Mouse (Mus musculus) small intestine, adult 2 months (tissue): ENCODE data around the gene Tmem132d. TPM values are rescaled to one million over a fixed set of nuclear protein-coding genes. Genes with fewer than 3 reads are reported as not detected.

ENCODE experiments used
- H3K27ac ChIP-seq: fragments of 200-500 bp; 2 replicates; pipeline ENCODE4 v1.5.1; 2012; ENCODE audit warnings: low read depth, low read length, control low read depth, inconsistent platforms; ENCODE audit not compliant: insufficient read depth
- H3K27me3 ChIP-seq: fragments of 200-500 bp; 2 replicates; pipeline ENCODE4 v1.6.1; 2012; ENCODE audit warnings: mild to moderate bottlenecking, moderate library complexity, low read length, inconsistent platforms; ENCODE audit not compliant: control insufficient read depth, insufficient read depth
- H3K36me3 ChIP-seq: fragments of 200-500 bp; 2 replicates; pipeline ENCODE4 v1.6.1; 2012; ENCODE audit warnings: mild to moderate bottlenecking, low read length, control low read depth, inconsistent platforms; ENCODE audit not compliant: control insufficient read depth, insufficient read depth
- H3K4me1 ChIP-seq: fragments of 200-500 bp; 2 replicates; pipeline ENCODE4 v1.6.1; 2012; ENCODE audit warnings: low read length, inconsistent platforms, mixed read lengths; ENCODE audit not compliant: control insufficient read depth, insufficient read depth, insufficient read length
- H3K4me3 ChIP-seq: fragments of 200-500 bp; 2 replicates; pipeline ENCODE4 v1.5.1; 2012; ENCODE audit warnings: low read depth, mild to moderate bottlenecking, control low read depth, inconsistent platforms, low read length, moderate library complexity
- CTCF ChIP-seq: fragments of 200-500 bp; IDR thresholded peaks from 2 replicates; pipeline ENCODE4 v1.5.1; 2012; ENCODE audit warnings: low read depth, mild to moderate bottlenecking, control low read depth, inconsistent platforms, low read length, moderate library complexity, mixed read lengths; ENCODE audit not compliant: insufficient replicate concordance, insufficient read length; ENCODE audit errors: extremely low read depth
- POLR2A ChIP-seq: fragments of 200-500 bp; IDR thresholded peaks from 2 replicates; pipeline ENCODE4 v1.6.1; 2012; ENCODE audit warnings: low read depth, mild to moderate bottlenecking, control low read depth, inconsistent platforms, low read length, moderate library complexity
- WGBS: fragments of 180-500 bp; shearing (Covaris S2); methylation state at CpG from one replicate; pipeline ENCODE4 v1.1.7; 2018; 5-methylcytosine and 5-hydroxymethylcytosine counted together
- polyA plus RNA-seq: library from polyadenylated mRNA; depleted of rRNA; stranded (reverse); fragments of >200 nt; gene quantifications from 2 replicates; pipeline ENCODE4 v1.2.3, GENCODE M21; 2012

Tmem132d gene
- polyA plus RNA-seq, 1 experiment: 0.15 TPM

DNA sequence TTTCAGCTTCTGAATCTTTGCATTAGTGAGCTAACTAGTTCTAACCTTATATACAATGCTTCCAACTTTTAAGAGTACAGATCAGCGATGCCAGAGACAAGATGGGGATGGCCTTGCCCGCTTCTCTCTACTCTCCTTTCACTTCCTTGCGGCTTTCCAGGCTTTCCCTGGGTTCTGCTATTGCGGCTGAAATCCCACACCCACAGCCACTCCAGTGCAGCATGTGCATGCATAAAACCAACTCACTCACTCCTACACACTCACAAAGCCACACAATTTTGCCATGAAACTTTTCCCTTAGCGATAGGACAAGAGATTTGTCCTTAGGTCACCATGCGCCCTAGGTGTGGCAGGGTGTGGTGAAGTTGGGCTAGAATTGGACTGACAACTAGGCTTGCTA is 567.7 kb downstream of the Tmem132d start:
- Histone ChIP-seq H3K4me3 (no peak overlapping the region), H3K27ac (no peak overlapping the region), H3K36me3 (no peaks in the 10 kb centered on the region), H3K27me3 (no peaks in the 10 kb centered on the region), H3K4me1 (no peaks in the 10 kb centered on the region)
- no peak for TF ChIP-seq CTCF
- no peak for TF ChIP-seq POLR2A
- 81% methylated on average over 6 of the region's 6 CpGs for WGBS

DNA sequence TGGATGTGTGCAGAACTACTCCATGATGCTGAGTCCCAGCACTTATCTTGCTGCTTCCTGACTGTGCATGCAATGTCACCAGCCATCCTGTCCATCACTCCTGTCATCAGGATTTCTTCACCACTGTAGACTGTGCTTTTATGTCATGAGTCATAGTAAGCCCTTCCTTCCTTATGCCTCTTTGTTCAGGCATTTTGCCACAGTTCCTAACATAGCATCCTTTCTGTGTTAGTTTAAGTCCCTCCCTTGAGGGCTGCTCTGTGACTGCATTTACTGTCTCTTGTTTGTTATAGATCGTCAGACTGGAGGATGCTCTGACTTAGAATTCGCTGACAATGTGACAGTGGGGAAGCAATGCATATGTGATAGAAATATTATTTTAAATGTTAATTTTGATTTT is 573.2 kb downstream of the Tmem132d start:
- Histone ChIP-seq H3K4me3 (no peak overlapping the region), H3K27me3 (no peaks in the 10 kb centered on the region), H3K27ac (no peak overlapping the region), H3K4me1 (no peaks in the 10 kb centered on the region), H3K36me3 (no peaks in the 10 kb centered on the region)
- 68% methylated on average over 2 of the region's 2 CpGs for WGBS
- no peak for TF ChIP-seq POLR2A
- no peak for TF ChIP-seq CTCF

DNA sequence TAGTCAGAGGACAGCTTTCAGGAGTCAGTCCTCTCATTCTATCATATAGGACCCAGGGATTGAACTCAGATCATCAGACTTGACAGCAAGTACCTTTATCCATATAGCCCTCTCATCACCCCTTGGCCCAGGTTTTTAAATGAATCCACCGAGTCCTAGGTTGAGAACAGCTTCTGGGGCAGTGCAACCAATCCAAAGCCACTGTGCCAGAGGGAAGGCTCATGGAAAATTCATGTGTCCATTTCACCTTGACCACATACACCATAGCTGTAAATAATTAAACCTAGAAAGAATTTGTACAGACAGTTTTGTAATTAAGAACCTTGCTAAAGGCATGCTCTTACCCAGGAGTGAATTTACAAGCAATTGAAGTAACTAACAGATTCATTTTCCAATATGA is 580.6 kb downstream of the Tmem132d start:
- no peak overlapping the region for H3K27ac ChIP-seq
- TF ChIP-seq POLR2A (no peak), CTCF (no peak)
- H3K4me1 ChIP-seq: no peaks in the 10 kb centered on the region
- no peaks in the 10 kb centered on the region for H3K27me3 ChIP-seq
- 82% methylated on average over 1 of the region's 1 CpGs for WGBS
- no peaks in the 10 kb centered on the region for H3K36me3 ChIP-seq
- no peak overlapping the region for H3K4me3 ChIP-seq

DNA sequence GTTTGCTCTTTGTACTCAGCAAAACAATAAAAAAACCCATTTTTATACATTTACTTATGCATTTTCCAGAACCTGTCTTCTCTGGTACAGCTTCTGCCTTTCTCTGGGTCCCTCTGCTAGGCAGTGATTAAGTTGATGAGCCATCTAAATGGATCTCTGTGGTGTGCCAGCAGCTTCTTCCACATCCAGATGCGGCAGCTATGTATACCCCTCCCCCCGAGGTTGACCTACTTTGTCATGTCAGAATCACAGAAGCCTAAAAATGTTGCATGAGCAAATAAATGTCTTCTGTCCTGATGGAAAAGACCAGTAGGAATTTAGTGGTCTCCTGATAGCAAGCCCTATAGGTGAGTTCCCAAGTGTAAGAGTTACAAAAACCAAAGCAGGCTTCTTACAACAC is 601.1 kb downstream of the Tmem132d start:
- no peaks in the 10 kb centered on the region for H3K4me1 ChIP-seq
- 86% methylated on average over 2 of the region's 2 CpGs for WGBS
- H3K4me3 ChIP-seq: no peak overlapping the region
- H3K27ac ChIP-seq: no peak overlapping the region
- H3K27me3 ChIP-seq: no peaks in the 10 kb centered on the region
- no peaks in the 10 kb centered on the region for H3K36me3 ChIP-seq
- TF ChIP-seq POLR2A: no peak
- TF ChIP-seq CTCF: no peak

DNA sequence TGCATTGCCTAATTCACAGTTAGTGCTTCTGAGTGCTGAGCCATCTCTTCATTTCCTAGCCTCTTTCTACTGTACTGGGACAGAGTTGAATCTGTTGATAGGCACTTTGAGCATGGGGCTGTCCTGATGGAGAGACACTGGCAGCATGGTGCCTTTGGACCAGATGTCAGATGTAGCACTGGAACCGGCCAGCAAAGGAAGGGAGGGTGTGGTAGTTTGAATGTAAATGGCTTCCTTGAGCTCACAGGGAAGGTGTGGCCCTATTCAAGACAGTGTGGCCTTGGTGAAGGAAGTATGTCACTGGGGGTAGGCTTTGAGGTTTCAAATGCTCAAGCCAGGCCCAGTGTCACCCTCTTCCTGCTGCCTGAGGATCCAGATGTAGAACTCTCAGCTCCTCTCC is 602.0 kb downstream of the Tmem132d start:
- Histone ChIP-seq H3K27ac (no peak overlapping the region), H3K4me3 (no peak overlapping the region), H3K27me3 (no peaks in the 10 kb centered on the region), H3K4me1 (no peaks in the 10 kb centered on the region), H3K36me3 (no peaks in the 10 kb centered on the region)
- 67% methylated on average over 1 of the region's 1 CpGs for WGBS
- no peak for TF ChIP-seq POLR2A

DNA sequence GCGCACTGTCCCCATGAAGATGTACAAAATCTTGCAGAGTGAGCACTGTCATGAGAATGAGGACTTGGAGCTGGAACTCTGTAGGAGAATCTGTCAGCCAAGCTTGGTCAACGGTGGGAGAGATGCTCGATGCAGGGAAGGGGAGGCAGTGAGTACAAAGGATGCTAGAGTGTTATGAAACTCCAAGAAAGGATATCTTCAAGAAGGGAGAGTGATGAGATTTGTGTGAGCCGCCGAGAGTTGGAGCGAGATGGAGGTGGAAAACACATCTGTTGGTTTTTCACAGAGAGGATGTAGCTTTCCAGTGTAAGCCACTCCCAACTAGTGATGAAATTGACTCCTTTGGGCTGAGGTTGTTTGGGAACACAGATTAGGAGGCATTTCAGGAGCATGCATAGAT is 604.1 kb downstream of the Tmem132d start:
- TF ChIP-seq CTCF: no peak
- no peak for TF ChIP-seq POLR2A
- Histone ChIP-seq H3K27me3 (no peaks in the 10 kb centered on the region; the same call in 1 of the 2 replicates), H3K4me3 (no peak overlapping the region), H3K4me1 (no peaks in the 10 kb centered on the region), H3K27ac (no peak overlapping the region), H3K36me3 (no peaks in the 10 kb centered on the region)
- WGBS: 87% methylated on average over 6 of the region's 6 CpGs

DNA sequence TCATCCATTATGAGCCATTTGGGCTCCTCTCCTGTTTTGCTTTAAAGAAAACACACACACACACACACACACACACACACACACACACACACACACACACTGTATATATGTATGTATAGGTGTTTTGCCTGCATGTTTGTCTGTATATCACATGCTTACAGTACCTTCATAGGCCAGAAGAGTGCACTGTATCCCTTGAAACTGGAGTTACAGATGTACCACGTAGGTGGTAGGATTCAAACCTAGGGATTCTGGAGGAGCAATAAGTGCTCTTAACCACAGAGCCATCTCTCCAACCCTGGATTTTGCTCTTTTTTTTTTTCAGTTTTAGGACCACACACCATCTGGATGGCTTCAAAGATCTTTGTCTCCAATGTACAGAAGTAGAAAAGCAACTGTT is 610.9 kb downstream of the Tmem132d start:
- H3K4me3 ChIP-seq: no peak overlapping the region
- H3K4me1 ChIP-seq: no peaks in the 10 kb centered on the region
- TF ChIP-seq CTCF: no peak
- TF ChIP-seq POLR2A: no peak
- H3K36me3 ChIP-seq: no peaks in the 10 kb centered on the region
- no peak overlapping the region for H3K27ac ChIP-seq
- 38% methylated on average over 1 of the region's 1 CpGs for WGBS
- no peaks in the 10 kb centered on the region; the same call in 1 of the 2 replicates for H3K27me3 ChIP-seq

DNA sequence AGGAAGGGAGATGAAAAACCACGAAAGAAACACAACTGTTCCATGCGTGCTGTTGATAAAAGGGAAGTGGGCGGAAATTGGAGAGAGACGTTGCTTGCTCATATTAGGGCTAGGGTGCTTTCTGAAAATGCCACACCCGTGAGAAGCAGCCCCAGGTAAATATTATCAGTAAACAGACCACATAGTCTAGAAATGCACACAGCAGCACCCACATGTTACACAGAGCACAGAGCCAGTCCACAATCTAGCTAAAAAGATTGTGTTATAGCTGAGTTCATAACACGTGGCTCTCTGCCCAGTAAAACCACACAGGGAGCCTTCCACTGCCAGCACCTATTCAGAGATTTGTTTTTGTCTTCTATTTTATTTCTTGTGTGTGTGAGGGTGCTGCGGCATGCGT is 617.6 kb downstream of the Tmem132d start:
- no peak overlapping the region for H3K27ac ChIP-seq
- TF ChIP-seq CTCF (no peak), POLR2A (no peak)
- H3K4me3 ChIP-seq: no peak overlapping the region
- H3K36me3 ChIP-seq: no peaks in the 10 kb centered on the region
- no peaks in the 10 kb centered on the region for H3K4me1 ChIP-seq
- H3K27me3 ChIP-seq: no peaks in the 10 kb centered on the region
- 70% methylated on average over 8 of the region's 8 CpGs for WGBS
